Mouse (Mus musculus) heart, adult 8-10 months (tissue): Measurements from ENCODE around the gene Unc5c. TPM values are rescaled to one million over a fixed set of nuclear protein-coding genes. Genes with fewer than 3 reads are reported as not detected.

Source experiments
- DNase-seq: peaks from one replicate; pipeline ENCODE4 v3.0.0; 2022; ENCODE audit warnings: low spot score
- total RNA-seq, 4 experiments: library from RNA; stranded (reverse); gene quantifications; 2 replicates each; pipeline ENCODE4 v1.2.4; 2022

Gene Unc5c
- total RNA-seq, 4 experiments from 2014 or later, result 0.29 to 0.72 (median 0.35) TPM

- DNase-seq, result no peak
Observed at GRCm38 (mm10) chr3:141701381-141701909, 236.4 kb downstream of the Unc5c start.

- DNase-seq, result no peak
Observed at GRCm38 (mm10) chr3:141711601-141712000, 246.6 kb downstream of the Unc5c start.

GRCm38 (mm10) chr3:141716371-141716770 is 251.4 kb downstream of the Unc5c start:
- DNase-seq, result no peak

- no peak for DNase-seq
Observed at GRCm38 (mm10) chr3:141719050-141719449, 254.0 kb downstream of the Unc5c start.

GRCm38 (mm10) chr3:141724499-141724898 is 259.5 kb downstream of the Unc5c start:
- DNase-seq, result no peak

GRCm38 (mm10) chr3:141725432-141725831 is 260.4 kb downstream of the Unc5c start:
- DNase-seq, result no peak

- no peak for DNase-seq
Observed at GRCm38 (mm10) chr3:141733844-141734243, 268.8 kb downstream of the Unc5c start.

GRCm38 (mm10) chr3:141735285-141735684 is 270.3 kb downstream of the Unc5c start:
- DNase-seq, result no peak

GRCm38 (mm10) chr3:141745322-141745721 is 280.3 kb downstream of the Unc5c start:
- no peak for DNase-seq

GRCm38 (mm10) chr3:141748694-141749381 is 283.8 kb downstream of the Unc5c start:
- no peak for DNase-seq

- DNase-seq, result no peak
Observed at GRCm38 (mm10) chr3:141752172-141752571, 287.2 kb downstream of the Unc5c start.

GRCm38 (mm10) chr3:141757259-141757658 is 292.2 kb downstream of the Unc5c start:
- no peak for DNase-seq

- DNase-seq, result no peak
Observed at GRCm38 (mm10) chr3:141778411-141778919, 313.4 kb downstream of the Unc5c start.

GRCm38 (mm10) chr3:141779186-141779585 is 314.2 kb downstream of the Unc5c start:
- DNase-seq, result no peak

GRCm38 (mm10) chr3:141782553-141782952 is 317.5 kb downstream of the Unc5c start:
- DNase-seq, result no peak

- no peak for DNase-seq
Observed at GRCm38 (mm10) chr3:141791026-141791780, 326.2 kb downstream of the Unc5c start.

- DNase-seq, result no peak
Observed at GRCm38 (mm10) chr3:141792106-141792505, 327.1 kb downstream of the Unc5c start.

GRCm38 (mm10) chr3:141793755-141794154 is 328.7 kb downstream of the Unc5c start:
- DNase-seq, result no peak

GRCm38 (mm10) chr3:141794371-141794770 is 329.4 kb downstream of the Unc5c start:
- DNase-seq, result no peak

- no peak for DNase-seq
Observed at GRCm38 (mm10) chr3:141797372-141797771, 332.4 kb downstream of the Unc5c start.

GRCm38 (mm10) chr3:141797789-141798188 is 332.8 kb downstream of the Unc5c start:
- no peak for DNase-seq

GRCm38 (mm10) chr3:141804133-141804532 is 339.1 kb downstream of the Unc5c start:
- no peak for DNase-seq

GRCm38 (mm10) chr3:141809581-141809980 is 344.6 kb downstream of the Unc5c start:
- DNase-seq, result no peak
